Mouse (Mus musculus) neural tube, embryonic 10.5 days (tissue): ENCODE measurements at regions not wholly inside any gene's neighbourhood (a gene's known extent, or its start where the extent isn't known, plus 50 kb on each side); places are given as distances from the start of the nearest gene placed in this dataset.

Experiments used
- DNase-seq: peaks from one replicate; pipeline ENCODE4 v3.0.0-alpha.2; 2017; ENCODE audit warnings: low spot score; ENCODE audit errors: extremely low spot score

DNA sequence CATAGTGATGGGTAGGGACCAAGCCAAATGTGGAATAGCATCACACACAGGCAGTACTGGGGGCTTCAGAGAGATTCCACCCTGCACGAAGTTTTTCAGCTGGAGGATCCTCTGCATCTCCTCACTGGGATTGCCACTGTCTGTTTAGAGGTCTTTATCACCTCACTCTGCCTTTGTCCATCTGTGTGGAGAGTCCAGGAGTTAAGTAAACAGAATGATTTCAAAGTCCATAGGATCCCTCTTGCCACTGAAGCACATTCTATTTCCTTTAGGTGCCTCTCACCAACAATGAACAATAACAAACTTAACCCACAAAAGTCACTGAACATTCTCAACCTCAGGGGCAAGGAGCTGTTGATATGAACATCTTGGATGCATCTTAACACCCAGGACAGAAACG is 82.7 kb downstream of the Lyplal1 start:
- no peak for DNase-seq
